8 mouse cellular contexts compared by ENCODE assay signal in the genomic region with DNA sequence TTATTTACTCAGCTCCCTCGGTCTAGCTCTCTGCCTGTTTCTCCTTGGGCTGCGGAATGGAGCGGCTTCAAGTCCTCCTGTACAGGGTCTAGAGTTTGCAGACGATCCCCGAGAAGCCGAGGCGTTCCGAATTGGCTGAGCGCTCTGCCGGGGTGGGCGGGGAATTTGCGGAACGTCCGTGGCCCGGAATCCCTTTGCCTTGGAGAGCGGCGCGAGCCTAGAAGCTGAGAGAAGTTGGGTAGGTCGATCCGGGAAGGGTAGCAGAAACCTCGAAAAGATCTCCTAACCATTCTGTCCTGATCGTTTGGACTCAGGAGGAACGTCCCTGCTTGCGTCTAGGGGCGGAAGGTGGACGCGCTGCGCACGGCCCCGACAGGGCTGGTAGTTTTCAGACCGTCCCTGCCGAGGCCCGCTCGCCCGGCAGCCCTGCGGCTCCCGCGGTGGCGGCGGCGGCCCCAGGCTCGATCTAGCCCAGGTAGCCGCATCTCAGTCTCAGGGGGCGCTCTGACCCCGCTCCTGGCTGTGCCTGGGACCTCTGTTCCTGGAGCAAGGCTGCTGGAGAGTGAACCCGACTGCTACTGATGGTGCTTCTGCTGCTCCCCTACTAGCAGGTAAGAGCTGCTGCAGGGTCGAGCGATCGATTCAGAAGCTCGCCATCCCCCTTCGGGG. TPM values are rescaled to one million over a fixed set of nuclear protein-coding genes. Genes with fewer than 3 reads are reported as not detected.
DNase-seq lines count a peak whose midpoint lies in the region; ATAC-seq and TF ChIP-seq lines count a peak whose summit lies in the region.

A gene (plus strand): TSS at position 199 of the 669 bp plus-strand sequence.

- H3K4me2 ChIP-seq in forebrain, embryonic 14.5 days (ENCODE audit: low read length), result peak within 1 kb of the TSS; percentile 67

- no peaks in the 10 kb centered on the region for H3K36me3 ChIP-seq in forebrain, embryonic 14.5 days (ENCODE audit: control insufficient read depth, insufficient read depth, low read length)

- no peaks in the 10 kb centered on the region for H3K9me3 ChIP-seq in forebrain, embryonic 14.5 days (replicated peaks; ENCODE audit: control insufficient read depth, low read length)

- TF ChIP-seq POLR2A in lung, adult 2 months (IDR thresholded peaks at IDR 0.05; ENCODE audit: borderline replicate concordance, extremely low read depth, low read depth, low read length), result peak; percentile 68; the same call in 1 of the 2 replicates

- TF ChIP-seq CTCF in lung, adult 2 months (IDR thresholded peaks at IDR 0.05; ENCODE audit: insufficient read depth, low read length), result no peak

- no peaks in the 10 kb centered on the region for H3K27me3 ChIP-seq in forebrain, embryonic 14.5 days (replicated peaks; ENCODE audit: control insufficient read depth, insufficient read depth, low read length)

- ATAC-seq in forebrain, embryonic 14.5 days, result peak; percentile 91
- ATAC-seq in neutrophil, adult 5-6 weeks (ENCODE audit: extremely low read depth, insufficient number of reproducible peaks, low FRiP score, poor library complexity, severe bottlenecking), result peak; percentile 75

- H3K4me1 ChIP-seq in forebrain, embryonic 14.5 days (ENCODE audit: control insufficient read depth, insufficient read depth, low read length), result peaks cover 15% of the 10 kb centered on the region
- H3K4me1 ChIP-seq in lung, adult 2 months (ENCODE audit: control insufficient read depth, insufficient read depth, low read length), result peaks cover 7% of the 10 kb centered on the region

- H3K4me3 ChIP-seq in forebrain, embryonic 14.5 days (ENCODE audit: low read depth, low read length), result peak within 1 kb of the TSS; percentile 87
- peak within 1 kb of the TSS; percentile 93 for H3K4me3 ChIP-seq in lung, adult 2 months (replicated peaks; ENCODE audit: extremely low read depth, low read depth, low read length)

- peak; percentile 92 for DNase-seq in ES-CJ7 (ENCODE audit: low read depth, low spot score)
- DNase-seq in cerebellum, adult 11 months, result peak; percentile 79
- peak; percentile 97 for DNase-seq in forebrain, embryonic 14.5 days (ENCODE audit: low spot score)
- peak; percentile 78 for DNase-seq in heart, postnatal 25 days (ENCODE audit: low spot score)
- DNase-seq in layer of hippocampus, adult 18-20 months (ENCODE audit: low spot score in 2 of 2), result peak; percentile 91 to 92
- DNase-seq in lung, adult 2 months, result peak; percentile 89
- DNase-seq in thymus, adult 18-20 months, result peak; percentile 87 to 91

- H3K27ac ChIP-seq in forebrain, embryonic 14.5 days (ENCODE audit: low read depth, low read length), result peak within 1 kb of the TSS; percentile 95

- H3K9ac ChIP-seq in forebrain, embryonic 14.5 days (ENCODE audit: low read length), result peak within 1 kb of the TSS; percentile 88

- under 1% methylated on average over 51 of the region's 51 CpGs for WGBS in forebrain, embryonic 14.5 days
- under 1% methylated on average over 51 of the region's 51 CpGs for WGBS in lung, adult 2 months

- intact Hi-C loops in heart, postnatal 25 days (cut with DNase I), result loop anchor here (2.0 kb wide), 1 partner anchor 206 kb away; no protein-coding TSS in a partner anchor

RNA-seq across cellular contexts. Expression of the gene that starts here (rescaled TPM):
- 11.4 and 13.0 TPM in 2 replicates for polyA plus RNA-seq in forebrain, embryonic 14.5 days (2014; fragmentation: Nextera tagmentation; extraction: Ambion mirVana)
- 10 to 100 TPM; 14.1 to 14.8 TPM for total RNA-seq in heart, postnatal 25 days (2021)
- total RNA-seq in layer of hippocampus, adult 18-20 months (2021), result 10 to 100 TPM; 48.4 to 48.7 TPM
- polyA plus RNA-seq in lung, adult 2 months (2012; rRNA removed), result 6.9 and 9.0 TPM in 2 replicates
- total RNA-seq in neutrophil, adult 5-6 weeks (2017), result 15.1 and 18.9 TPM in 2 replicates

Comparison
In these comparisons a context has a peak if more than half of its experiments do, and no peak if none do; other contexts are left out.
1. Peak in every context shown above with its lines: DNase-seq, ATAC-seq, H3K4me3 ChIP-seq and H3K27ac ChIP-seq.